Mouse (Mus musculus) frontal cortex, postnatal 14 days (tissue): ENCODE data around the gene Rasgrp1.

Experiments
- DNase-seq, 2 experiments: peaks; one replicate each; pipeline ENCODE4 v3.0.0; 2022; ENCODE audit warnings: low spot score in 2 of 2

Gene Rasgrp1

DNA sequence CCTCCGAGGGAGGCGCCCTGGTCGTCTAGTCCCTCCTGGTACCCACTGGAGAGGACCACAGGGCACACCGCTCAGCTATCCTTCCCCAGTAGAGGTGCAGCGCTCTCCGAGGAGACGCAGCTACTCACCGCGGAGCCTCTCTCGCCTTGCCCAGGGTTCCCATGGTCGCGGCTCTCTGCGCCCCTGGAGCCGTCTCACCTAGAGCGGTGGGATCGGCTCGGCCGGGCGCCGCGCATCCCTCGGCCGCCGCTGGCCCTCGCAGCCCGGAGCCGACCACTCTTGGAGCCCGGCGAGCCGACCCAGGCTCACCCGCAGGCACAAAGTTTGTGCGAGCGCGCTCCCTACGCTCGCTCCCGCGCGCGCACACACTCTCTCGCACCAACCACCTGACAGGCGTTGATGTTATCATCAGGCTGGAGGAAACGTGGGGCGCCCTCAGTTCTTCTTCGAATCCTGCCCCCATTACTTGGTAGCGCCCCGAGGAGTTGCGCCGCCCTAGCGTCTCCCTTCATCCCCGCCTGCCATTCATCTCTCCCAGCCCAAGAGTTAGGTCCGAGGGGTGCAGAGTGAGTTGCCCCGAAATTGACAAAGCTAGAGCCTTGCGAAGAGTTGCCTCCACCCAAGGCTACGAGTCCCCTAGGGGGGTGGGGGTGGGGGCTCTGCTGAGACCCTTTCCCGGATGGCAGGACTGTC lies at the start of gene Rasgrp1:
Rasgrp1 (minus strand) TSS at position 455 of the 693 bp plus-strand sequence.
- peak; percentile 46 to 54 for DNase-seq

DNA sequence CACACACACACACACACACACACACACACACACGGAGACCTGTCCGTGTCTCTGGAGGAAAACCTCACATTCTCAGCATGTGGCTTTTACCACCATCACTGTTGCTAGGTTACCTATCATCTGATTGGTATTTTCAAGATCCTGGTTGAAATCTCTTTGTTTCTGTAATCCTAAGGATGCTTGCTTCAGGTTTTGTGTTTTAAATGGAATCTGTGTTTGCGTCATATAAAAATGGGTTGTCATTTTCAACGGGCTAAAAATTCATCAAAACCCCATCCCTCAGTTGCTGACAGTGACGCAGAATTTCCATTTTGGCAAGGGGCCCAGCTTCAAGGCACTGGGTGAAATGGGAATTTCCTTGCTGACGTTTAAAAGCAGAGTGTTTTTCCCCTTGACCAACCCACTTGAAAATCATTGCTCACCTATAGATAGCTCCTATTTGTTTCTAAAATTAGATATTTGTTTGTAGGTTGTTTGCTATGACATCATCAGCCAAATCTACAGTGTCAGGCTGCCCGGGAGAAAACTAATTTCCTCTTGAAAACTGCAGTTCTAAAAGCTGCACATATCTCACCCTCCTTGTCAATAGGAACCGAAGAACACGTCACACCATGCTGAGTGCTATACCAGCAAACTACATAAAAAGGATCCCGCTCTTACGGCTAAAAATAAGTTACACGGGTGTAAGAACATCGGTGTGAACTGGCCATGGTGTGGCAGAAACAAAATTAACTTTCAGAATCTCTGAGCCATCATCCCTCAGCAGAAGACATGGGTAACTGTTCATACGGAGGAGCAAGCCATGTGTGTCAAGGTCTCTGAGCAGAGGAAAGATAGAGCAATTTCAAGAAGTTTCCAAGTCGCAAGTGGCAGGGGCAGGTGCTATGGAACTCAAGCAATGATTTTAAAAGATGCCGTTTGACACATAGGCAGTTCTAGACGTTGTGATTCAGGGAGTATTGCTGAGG lies 47.4 kb upstream of the Rasgrp1 start:
- no peak for DNase-seq

DNA sequence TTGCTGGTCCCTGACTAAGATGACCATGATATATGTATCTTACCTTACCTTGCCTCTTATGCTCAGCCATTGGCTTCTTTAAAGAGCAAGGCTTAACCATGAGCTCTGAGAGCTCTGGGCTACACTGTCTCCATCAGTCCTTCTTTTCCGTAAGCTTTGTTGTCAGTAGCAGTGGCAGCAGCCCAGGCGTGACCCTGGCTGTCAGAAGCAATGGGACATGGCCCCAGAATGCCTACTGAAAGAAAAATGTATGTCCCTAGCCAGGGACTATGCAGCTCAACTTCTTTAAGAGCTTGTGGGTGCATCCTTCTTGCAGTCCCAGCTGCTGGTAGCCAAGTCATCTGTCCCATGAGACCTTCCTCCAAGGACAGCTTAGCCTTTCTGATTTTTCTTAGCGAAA lies 46.7 kb upstream of the Rasgrp1 start:
- no peak for DNase-seq

DNA sequence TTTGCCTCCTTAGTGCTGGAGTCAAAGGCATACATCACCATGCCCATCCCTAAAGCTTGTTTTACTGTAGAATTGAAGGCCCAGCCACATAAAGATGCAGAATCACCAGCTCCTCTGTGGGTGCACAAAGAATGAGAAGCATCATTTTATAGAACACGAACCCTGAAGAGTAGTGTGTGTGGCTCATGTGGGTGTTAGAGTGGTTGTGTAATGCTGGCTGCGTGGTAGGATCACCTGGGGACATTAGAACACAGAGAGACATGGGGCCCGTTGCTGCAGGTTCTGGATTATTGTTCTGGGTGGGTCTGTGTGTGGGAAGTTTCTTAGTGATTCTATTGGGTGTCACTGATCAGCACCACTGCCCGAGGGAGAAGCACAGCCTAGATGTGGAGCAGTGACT lies 45.3 kb upstream of the Rasgrp1 start:
- DNase-seq: no peak

DNA sequence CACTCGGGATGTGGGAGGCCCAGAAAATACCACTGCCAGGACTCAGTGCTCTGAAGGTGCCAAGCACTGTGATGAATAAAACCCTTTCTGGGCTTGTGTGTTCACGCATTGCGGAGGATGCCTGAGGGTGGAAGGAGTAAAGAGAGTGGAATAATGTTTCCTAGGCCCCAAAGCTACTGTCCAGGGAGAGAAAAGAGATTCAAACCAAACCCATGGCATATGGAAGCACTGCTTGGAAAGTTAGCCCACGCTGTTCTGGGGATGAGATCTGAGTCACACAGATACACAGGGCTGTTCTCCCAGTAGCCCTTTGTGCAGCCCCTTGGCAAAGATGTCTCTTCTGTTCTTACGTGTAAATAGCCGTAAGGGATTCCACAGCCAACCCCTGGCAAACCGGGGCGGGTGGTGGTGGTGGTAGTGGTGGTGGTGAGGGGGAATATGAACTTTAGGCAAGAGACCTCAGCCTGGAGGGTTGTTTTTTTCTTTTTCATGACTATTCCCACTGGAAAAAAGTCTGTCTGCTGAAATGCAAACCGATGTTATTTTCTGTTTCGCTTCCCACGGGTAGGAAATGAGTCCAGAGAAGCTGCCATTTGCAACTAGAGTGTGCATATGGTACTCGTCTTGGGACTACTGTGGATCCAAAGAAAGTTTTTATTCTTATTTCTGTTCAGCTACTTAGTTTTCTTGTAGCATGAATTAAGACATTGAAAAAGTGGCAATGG lies 44.3 kb upstream of the Rasgrp1 start:
- DNase-seq: peak in 1 of 2 experiments; percentile 32

DNA sequence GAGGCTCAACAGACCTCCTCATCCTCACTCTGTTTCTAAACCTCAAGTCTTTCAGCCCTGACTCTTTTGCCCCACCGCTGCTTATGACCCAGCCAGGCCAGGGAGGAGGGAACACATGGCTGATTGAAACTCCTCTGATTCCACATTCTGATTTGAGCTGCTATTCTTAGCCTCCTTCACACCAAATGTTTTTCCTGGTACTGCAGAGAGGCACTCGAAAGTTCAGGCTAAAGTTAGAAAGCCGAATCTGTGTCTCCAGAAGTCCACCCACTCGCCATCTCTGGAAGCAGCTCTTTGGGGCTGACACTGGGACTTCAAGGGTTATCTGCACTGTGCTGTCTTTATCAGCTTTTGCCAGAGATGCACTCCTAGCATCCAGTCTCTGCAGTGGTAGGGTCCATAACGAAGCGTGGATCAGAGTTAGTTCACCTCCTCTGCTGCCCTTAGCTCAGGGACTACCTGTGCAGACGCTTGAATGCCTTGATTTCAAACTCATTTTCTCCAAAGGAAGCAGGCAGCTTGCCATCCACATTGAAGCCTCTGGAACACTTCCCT lies 43.3 kb upstream of the Rasgrp1 start:
- DNase-seq: peak in 1 of 2 experiments; percentile 25

DNA sequence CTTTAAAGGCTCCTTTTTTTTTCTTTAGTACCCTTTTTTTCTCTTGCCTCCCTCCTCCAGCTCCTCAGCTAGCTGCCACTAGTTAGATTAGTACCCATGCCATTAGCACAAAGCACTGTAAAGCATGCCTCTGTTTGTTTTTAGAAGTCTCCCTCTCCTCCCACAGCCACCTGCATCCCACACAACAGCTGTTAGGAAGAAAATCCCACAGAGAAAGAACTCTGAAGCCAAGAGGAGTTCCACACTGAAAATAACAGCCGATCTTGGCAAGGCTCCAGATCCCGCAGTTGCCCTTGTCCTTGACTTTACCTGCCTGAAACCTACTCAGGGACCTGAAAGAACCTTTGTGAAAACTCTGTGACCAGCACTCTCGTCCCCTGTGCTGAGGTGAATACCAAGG lies 38.5 kb upstream of the Rasgrp1 start:
- peak in 1 of 2 experiments; percentile 37 for DNase-seq

DNA sequence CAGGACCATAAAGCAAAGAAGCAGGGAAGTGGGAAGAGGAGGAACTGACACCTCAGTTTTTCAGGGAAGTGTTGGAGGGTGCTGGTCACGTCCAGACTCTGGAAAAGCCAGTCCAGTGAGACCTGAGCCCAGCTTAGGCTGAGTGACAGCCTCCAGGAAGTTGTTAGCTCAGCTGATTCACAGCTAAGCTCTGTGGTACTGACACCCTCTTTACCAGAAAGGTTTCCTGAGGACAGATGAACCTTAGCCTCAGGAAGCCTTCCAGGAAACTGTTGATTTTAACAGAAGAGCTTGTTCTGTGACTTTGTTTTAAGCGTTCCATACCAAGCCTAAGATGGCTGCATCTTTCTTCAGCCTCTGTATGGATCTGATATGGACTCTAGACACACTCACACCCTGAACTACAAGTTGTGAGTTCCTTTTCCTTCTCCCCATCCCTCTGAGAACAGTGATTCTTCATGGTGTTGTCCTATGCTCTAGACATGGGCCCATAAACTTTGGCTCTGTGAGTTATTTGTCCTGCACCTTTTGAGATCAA lies 31.6 kb upstream of the Rasgrp1 start:
- DNase-seq: no peak

DNA sequence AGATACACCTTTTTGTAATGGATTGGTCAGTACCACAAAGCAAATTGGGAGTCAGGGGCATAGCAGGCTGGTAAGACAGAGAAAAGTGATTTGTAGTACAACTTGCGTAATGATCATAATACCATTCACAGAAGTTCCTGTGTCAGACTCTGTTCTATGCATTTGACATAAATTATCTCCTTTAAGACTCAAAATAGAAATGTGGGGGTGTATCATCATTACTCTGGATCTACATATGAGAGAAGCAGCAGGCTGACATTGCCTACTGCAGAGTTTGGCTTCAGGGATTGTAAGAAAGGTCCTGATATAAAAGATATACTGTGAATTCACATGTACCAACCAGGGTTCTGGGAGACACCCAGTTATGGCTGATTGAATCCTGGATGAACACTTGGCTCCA lies 28.9 kb upstream of the Rasgrp1 start:
- DNase-seq: no peak

DNA sequence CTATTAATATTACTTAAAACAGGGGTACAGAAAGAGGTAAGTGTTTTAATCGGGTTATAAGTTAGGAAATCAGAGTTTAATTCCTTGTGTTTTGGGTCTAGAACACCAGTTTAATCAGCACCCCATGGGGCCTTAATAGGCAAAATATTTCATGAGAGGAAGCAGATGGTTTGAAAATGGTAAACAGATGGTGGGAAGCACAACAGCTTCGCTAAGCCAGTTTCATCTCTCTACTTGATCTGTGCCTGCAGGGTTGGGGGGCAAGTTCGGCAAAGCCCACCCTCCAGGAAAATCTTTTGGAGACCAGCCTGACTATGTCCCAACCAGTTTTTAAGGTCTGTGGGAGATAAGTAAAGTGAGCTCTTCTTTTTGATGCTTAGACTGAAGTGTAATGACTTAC lies 23.7 kb upstream of the Rasgrp1 start:
- DNase-seq: no peak

DNA sequence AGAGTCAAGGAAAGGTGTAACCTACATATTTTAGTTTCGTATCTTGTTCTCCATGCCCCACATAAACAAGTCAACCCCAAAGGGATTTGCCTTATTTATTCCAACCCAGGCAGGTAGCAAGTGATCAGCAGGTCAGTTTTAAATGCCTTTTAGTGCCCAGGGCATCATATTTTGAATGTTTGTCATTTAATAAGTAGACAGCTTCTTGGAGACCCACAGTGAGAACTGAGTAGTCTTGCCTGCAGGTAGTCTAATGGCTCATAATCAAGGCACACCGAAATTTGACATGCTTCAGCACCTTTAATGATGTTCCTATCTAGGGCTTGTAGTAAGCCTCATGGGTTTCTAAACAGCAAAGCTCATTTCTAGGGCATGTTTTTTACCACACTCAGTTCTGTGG lies 21.3 kb upstream of the Rasgrp1 start:
- no peak for DNase-seq

DNA sequence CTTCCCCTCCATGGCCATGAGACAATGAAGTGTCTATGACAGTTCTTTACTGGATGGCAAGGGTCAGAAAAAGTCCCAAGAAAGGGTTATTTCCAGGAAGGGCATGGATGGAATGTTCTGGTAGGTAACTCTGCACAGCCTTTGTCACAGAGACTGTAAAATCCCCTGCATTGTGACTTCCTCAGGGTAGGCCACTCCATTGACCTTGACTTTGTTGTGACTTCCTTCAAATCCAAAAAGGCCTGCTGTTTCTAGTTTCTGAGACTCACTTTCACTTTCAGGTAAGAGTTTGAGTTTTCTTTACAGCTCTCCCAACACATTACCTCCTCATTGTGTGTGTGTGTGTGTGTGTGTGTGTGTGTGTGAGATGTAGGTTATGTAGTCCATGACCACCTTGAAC lies 15.1 kb upstream of the Rasgrp1 start:
- no peak for DNase-seq

DNA sequence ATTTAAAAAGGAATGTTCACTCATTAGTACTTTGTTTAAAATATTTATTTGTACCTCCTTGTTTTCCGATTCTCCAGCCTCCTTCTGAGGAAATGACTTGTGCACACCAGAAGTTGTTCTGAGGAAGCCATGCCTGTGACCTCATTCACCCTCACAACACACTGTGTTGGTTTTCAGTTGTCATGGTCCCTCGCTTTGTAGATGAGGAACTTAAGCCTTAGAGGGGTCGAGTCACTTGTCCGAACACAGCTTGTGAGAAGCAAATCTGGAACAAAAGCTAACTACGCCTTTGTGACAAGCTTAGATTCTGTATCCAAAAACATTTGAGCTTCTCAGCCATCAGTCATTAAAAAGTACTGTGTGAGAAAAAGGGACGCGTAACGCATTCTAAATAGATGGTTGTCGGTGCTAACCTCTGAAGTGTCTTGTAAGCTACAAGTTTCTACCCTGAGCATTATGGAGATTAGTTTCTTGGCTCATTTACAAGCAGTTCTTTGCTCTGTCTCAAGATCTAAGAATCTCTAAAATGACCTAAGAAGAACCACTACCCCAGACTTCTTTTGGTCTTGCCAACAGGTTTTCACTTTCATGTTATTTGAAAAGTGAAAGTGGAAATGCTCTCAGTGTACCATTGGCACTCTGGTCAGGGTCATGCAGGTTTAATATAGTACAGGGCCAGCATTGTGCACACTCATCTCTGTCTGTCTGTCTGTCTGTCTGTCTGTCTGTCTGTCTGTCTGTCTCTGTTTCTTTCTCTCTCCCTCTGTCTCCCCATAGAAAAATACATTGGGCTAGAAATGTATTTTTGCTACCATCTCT lies 9.7 kb upstream of the Rasgrp1 start:
- DNase-seq: no peak

DNA sequence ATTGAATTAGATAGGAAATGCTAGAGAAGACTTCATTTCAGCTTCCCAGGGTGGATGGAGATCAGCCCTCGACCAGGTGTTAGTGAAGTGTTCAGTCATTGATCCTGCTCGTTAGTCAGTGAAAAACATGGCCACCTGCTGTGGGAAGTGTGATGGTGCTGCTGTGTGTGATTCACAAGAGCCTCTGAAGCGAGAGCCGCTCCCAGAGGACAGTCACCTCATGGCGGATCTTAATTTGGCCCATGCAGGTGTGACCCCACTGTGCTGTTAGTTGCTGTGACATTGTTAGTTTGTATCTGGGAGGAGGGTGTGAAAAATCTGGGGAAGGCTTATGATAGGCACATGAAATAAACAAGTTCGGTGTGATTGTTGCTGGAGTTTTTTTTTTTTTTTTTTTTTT lies 7.3 kb upstream of the Rasgrp1 start:
- no peak for DNase-seq

DNA sequence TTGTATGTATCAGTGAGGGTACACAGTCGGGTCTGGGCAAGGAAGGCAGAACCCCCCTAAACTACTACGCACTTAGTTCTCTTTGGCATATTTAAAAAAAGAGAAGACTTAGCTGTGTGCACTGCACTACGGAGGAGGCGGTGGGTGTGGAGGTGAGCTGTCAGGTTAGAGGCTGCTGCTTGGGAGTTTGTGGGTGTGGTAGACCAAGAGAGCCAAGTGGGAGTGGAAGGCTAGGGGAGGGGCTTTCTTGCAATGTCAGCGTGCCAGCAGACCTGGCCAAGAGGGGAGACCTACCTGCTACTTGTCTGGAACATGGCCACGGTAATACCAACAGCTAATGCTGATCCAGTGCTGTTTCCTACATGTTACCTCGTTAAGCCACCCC lies 431 bp upstream of the Rasgrp1 start:
- no peak for DNase-seq

DNA sequence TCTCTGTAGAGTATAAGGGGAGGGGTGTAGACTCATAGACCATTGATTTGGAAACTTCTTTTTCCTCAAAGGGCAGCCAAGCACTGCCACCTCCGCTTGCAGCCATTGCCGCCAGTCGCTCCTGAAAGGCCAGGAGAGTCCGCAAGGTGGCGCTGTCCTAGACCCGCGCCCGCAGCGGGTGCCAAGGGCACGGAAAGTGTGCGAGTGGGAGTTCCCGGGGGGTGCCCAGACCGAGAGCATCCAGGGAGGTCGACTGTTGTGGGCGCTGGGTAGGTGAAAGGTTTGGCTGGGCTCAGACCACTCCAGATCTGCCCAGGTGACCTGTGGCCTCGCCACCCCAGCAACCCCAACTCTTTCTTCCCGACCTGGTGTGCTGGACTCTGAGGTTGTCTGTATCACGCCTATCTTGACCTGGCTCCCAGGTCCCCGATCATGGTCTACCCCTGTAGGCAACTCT lies 683 bp downstream of the Rasgrp1 start:
- DNase-seq: peak; percentile 52 to 71

DNA sequence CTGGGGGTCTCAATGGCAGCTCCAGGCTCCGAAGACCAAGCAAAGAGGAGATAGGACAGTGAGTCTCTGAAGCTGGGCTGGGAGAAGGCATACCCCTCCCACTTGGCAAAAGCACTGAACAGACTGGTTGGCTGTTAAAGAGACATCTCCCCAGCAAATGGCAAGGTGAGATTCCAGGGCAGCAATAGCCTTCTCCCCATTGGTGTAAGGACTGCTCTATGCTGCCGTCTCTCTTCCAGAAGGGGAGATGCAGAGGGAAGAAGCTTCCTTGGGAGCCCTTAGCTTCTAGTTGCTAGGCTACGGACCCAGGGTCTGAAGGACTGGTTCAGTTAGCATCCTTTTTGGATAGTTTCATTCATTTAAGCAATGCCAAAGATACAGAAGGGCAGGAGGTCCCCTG lies 4.3 kb downstream of the Rasgrp1 start:
- DNase-seq: peak; percentile 19 to 34

DNA sequence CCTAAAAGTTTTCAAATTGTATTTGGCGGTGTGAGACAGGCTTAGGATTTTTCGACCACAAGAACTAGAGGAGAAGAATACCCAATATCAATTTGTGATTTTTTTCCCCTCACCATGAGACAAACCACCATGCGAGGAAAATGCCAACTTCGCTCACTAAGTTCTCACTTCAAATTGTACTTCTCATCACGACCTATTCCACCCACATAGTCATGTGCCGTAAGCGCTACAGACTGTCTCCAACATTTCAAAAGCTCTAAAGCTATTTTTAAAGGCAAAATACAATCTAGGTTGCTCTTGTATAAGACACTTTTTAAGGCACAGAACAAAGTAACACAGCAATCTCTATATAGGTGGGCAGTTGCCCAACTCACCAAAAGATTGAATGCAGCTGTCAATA lies 4.9 kb downstream of the Rasgrp1 start:
- DNase-seq: no peak

DNA sequence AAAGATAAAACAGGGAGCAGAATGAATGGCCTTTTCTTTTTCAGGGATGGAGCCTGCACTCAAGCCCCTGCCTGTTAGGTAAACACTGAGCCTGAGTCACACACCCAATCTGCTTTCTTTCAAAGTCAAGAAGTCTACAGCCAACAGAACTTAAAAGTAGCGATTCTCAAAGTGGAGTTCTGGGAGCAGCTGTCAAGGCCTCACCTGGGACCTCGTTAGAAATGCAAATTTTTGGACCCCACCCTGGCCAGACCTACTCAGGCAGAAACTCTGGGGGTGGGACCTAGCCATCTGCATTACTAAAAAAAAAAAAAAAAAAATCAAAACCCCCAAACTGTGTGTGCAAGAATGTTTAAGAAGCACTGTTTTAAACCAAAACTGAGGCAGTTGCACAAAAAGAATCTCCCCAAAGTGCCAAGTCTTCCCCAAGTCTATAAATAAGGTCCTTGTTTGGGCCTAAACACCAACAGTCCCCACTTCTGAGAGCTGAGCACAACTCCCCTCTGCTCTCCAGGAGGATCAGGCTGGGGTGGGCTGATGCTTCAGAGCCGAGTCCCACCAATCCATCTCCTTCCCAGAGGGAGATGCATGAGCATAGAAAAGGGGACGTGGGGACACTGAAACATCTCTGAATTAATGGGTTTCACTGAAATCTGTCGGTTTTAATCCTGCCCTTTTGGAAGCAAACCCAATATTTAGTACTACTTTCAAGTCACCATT lies 5.7 kb downstream of the Rasgrp1 start:
- DNase-seq: no peak

DNA sequence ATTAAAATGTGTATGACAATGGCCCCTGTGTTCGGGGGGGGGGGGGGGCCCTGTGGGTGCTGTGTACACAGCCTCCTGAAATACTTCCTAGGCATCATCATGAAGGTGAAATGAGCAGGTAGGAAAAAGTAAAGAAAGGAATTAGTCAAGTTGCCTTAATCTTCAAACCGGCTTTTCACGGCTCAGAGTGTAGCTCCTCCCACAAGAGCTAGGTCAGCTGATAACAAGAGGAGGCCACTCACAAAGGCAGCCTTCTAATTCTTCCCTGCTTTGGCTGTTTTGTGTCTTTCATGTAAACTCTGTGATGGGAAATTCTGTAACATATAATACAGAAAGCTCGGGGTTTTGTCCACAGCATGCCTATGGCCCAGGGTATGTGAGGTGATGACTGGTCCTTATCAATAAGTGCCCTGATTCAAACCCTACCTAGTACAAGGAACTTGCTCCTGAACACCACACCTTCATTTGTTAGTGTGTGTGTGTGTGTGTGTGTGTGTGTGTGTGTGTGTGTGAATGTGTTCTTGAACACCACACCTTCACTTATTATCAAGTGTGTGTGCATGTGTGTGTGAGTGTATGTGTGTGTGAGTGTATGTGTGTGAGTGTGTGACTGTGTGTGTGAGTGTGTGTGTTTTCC lies 7.1 kb downstream of the Rasgrp1 start:
- DNase-seq: no peak
